Mouse (Mus musculus) E14TG2a.4 (cell line): ENCODE data around the gene Cd300ld3.

Source experiments
- H3K27me3 ChIP-seq: 2 replicates; pipeline ENCODE4 v1.6.1; 2014; ENCODE audit warnings: low read length, control low read depth; ENCODE audit not compliant: insufficient read depth
- H3K36me3 ChIP-seq: 2 replicates; pipeline ENCODE4 v1.6.1; 2014; ENCODE audit warnings: low read length, control low read depth; ENCODE audit not compliant: insufficient read depth
- H3K4me1 ChIP-seq: replicated peaks from 2 replicates; pipeline ENCODE4 v1.6.1; 2014; ENCODE audit warnings: low read depth, low read length, control low read depth
- H3K4me3 ChIP-seq: replicated peaks from 2 replicates; pipeline ENCODE4 v1.5.1; 2014; ENCODE audit warnings: mild to moderate bottlenecking, low read length
- H3K9me3 ChIP-seq: 2 replicates; pipeline ENCODE4 v1.6.1; 2014; ENCODE audit warnings: low read length, control low read depth
- CTCF ChIP-seq: conservative IDR thresholded peaks from 2 replicates; pipeline ENCODE4 v1.5.1; 2014; ENCODE audit warnings: low read length
- NANOG ChIP-seq: IDR thresholded peaks from 2 replicates; pipeline ENCODE4 v1.6.1; 2014; ENCODE audit warnings: borderline replicate concordance, low read length, mixed read lengths
- POU5F1 ChIP-seq: IDR thresholded peaks from 2 replicates; pipeline ENCODE4 v1.6.1; 2014; ENCODE audit warnings: low read length, borderline replicate concordance

Cd300ld3 gene

DNA sequence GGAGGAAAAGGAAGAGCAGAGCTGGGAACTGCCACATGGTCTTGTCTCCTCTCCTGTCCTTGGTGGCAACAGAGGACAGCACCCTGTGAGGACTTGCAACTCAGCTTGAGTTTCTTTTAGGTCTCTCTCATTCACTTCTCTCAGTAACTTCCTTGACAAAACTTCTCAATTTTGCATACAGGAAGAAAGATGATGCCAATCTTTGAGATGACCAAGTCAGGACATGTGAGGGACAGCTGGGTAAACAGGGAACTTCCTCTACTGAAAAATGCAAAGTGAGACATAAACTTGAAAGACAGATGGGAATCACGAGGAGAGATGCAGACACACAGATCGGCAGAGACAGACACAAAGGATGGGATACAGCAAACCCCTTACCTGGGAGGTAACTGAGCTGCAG, at the start of gene Cd300ld3:
TSS of gene Cd300ld3 (minus strand) at position 151 of the 400 bp plus-strand sequence.
- no peak within 1 kb of the TSS for H3K4me3 ChIP-seq
- no peaks in the 10 kb centered on the region for H3K9me3 ChIP-seq
- H3K4me1 ChIP-seq = peaks cover 18% of the 10 kb centered on the region
- peaks cover 6% of the 10 kb centered on the region; the same call in 1 of the 2 replicates for H3K27me3 ChIP-seq
- TF ChIP-seq POU5F1 (no peak), NANOG (no peak), CTCF (no peak)
- no peaks in the 10 kb centered on the region for H3K36me3 ChIP-seq

DNA sequence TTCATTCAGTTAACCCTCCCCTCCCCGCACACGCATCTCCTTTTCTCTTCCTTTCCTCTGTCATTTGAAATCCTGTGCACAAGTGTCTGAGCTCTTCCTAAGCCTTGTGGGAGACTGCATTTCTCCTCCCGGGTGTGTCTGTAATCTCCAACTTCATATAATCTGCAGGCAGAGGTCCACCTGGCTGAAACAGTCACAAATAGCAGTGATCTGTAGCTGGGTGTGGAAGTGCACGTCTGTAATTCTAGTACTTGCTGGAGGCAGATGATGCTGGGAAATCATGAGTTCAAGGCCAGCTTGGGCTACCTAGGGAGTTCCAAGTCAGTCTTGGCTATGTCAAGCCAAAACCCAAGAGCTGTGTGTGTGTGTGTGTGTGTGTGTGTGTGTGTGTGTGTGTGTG, 43.9 kb upstream of the Cd300ld3 start:
- TF ChIP-seq POU5F1 (no peak), CTCF (no peak), NANOG (no peak)

DNA sequence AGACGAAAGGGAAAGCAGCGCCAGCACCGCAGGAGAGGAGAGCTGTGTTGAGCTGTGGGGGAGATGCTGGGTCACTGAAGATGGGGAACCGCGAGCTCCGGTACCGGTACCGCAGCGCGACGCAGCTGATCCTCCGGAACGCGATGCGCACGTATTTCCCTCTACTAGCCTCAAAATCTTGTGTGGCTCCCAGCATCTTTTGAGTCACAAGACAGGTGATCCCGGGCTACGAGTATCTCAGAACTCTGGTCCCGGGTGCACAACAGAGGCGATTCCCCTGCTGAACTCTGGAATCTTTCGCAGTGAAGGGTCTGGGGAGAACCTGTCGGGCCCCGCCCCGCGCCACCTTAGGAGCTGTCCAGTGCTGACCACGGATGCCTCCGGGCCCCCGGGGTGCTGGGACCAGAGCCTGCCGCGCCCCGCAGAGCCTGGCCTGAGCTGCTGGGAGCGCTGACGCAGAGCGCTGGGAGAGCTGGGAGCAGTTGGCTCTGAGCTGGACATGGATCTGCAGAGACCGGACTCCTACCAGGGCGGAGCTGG, 43.2 kb upstream of the Cd300ld3 start, which contains the start of gene Rab37:
TSS of gene Rab37 (plus strand) at position 70 of the 540 bp plus-strand sequence.
- H3K4me3 ChIP-seq = peak within 1 kb of the TSS; percentile 73
- H3K4me1 ChIP-seq = peaks cover 29% of the 10 kb centered on the region
- peaks cover 9% of the 10 kb centered on the region; the same call in 1 of the 2 replicates for H3K9me3 ChIP-seq
- TF ChIP-seq POU5F1 (no peak), CTCF (no peak), NANOG (no peak)
- H3K27me3 ChIP-seq = peaks cover 37% of the 10 kb centered on the region
- no peaks in the 10 kb centered on the region; the same call in 1 of the 2 replicates for H3K36me3 ChIP-seq

More for the DNA sequence above, 43.9 kb upstream of the Cd300ld3 start:
- H3K9me3 ChIP-seq = peaks cover 9% of the 10 kb centered on the region; the same call in 1 of the 2 replicates
- no peaks in the 10 kb centered on the region; the same call in 1 of the 2 replicates for H3K36me3 ChIP-seq
- H3K4me3 ChIP-seq = peak overlapping the region; percentile 73
- peaks cover 31% of the 10 kb centered on the region for H3K27me3 ChIP-seq
- H3K4me1 ChIP-seq = peaks cover 36% of the 10 kb centered on the region

DNA sequence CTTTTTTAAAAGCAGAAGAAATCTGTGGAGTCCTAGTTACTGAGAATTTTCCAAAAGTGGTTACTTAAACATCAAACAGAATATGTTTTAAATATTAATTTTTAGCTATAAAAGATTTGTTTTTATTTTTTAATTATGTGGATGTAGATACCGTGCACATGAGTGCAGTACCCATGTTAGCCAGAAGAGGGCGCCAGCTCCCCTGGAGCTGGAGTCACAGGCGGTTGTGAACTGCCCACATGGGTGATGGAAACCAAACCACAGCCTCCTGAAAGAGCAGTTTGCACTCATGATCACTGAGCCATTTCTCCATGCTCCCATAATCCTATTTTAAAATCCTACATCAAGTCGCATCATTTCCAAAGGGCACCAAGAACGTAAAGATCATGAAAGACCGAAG, 41.6 kb upstream of the Cd300ld3 start:
- TF ChIP-seq NANOG (no peak), CTCF (peak; percentile 99)
- no peak overlapping the region for H3K4me3 ChIP-seq
- peaks cover 9% of the 10 kb centered on the region; the same call in 1 of the 2 replicates for H3K9me3 ChIP-seq
- peaks cover 45% of the 10 kb centered on the region for H3K27me3 ChIP-seq
- H3K36me3 ChIP-seq = no peaks in the 10 kb centered on the region
- peaks cover 26% of the 10 kb centered on the region for H3K4me1 ChIP-seq

DNA sequence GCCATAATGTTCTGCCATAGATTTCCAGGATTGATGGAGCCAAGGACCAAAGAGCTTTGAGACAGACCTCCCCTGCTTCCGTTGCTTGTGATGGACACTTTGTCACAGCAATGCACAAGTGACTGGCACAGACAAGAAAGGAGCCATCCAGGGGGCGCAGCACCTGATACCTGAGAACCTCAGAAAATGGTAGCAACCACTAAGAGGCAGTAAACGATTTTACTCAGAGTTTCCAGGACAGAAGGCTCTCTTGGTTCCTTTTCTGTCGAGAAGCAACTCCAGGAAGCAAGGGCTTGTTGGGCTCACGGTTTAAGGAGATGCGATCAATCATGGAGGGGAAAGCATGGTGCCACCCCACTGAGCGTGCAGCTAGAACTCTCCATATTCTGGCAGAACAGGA, 38.0 kb upstream of the Cd300ld3 start:
- H3K9me3 ChIP-seq = peaks cover 3% of the 10 kb centered on the region; the same call in 1 of the 2 replicates
- TF ChIP-seq NANOG = no peak
- no peak for TF ChIP-seq POU5F1
- no peak for TF ChIP-seq CTCF
- H3K4me1 ChIP-seq = peaks cover 26% of the 10 kb centered on the region
- H3K36me3 ChIP-seq = no peaks in the 10 kb centered on the region
- H3K27me3 ChIP-seq = peaks cover 44% of the 10 kb centered on the region
- no peak overlapping the region for H3K4me3 ChIP-seq

DNA sequence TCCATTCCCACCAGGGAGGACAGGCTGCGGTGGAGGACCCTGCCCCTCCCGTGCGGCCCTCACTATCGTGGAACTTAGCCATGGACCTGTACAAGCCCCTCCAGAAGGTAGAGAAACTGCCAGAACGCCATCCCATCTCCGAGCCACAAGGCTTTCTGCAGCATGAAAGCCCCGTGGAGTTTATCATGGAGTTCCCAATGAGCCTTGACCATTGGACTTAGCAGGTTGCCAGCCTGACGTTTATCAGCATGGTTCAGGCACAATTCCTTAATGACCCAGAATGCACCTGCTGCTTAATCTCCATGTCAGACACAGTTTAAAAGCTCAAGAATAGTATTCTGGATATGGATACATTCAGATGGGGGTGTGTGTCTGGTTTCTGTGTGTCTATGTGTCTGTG, 36.9 kb upstream of the Cd300ld3 start:
- peaks cover 33% of the 10 kb centered on the region for H3K27me3 ChIP-seq
- H3K4me1 ChIP-seq = peaks cover 25% of the 10 kb centered on the region
- no peaks in the 10 kb centered on the region for H3K36me3 ChIP-seq
- TF ChIP-seq POU5F1 (no peak), NANOG (no peak), CTCF (no peak)
- H3K4me3 ChIP-seq = no peak overlapping the region
- peaks cover 2% of the 10 kb centered on the region; the same call in 1 of the 2 replicates for H3K9me3 ChIP-seq

DNA sequence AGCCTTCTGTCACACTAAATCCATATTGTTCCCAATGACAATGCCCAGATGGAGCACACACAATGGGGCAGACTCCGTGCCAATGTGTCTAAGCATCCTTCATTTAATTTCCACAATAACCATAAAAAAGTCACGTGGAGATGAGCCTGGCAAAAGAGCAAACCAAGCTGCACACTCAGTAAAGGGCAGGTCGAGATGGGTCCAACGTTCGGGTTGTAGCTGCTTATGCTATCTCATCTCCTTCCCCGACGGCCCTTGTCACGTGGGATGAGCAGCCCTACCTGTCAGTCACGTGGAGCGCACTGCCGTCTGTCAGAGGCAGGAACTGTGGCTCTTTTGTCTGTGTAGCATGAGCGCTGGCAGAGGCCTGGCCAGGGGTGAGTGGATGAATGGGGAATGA, 36.4 kb upstream of the Cd300ld3 start:
- H3K9me3 ChIP-seq = no peaks in the 10 kb centered on the region
- TF ChIP-seq CTCF = no peak
- TF ChIP-seq POU5F1 = no peak
- no peak for TF ChIP-seq NANOG
- no peaks in the 10 kb centered on the region for H3K36me3 ChIP-seq
- peaks cover 32% of the 10 kb centered on the region for H3K27me3 ChIP-seq
- H3K4me1 ChIP-seq = peaks cover 25% of the 10 kb centered on the region
- no peak overlapping the region for H3K4me3 ChIP-seq

DNA sequence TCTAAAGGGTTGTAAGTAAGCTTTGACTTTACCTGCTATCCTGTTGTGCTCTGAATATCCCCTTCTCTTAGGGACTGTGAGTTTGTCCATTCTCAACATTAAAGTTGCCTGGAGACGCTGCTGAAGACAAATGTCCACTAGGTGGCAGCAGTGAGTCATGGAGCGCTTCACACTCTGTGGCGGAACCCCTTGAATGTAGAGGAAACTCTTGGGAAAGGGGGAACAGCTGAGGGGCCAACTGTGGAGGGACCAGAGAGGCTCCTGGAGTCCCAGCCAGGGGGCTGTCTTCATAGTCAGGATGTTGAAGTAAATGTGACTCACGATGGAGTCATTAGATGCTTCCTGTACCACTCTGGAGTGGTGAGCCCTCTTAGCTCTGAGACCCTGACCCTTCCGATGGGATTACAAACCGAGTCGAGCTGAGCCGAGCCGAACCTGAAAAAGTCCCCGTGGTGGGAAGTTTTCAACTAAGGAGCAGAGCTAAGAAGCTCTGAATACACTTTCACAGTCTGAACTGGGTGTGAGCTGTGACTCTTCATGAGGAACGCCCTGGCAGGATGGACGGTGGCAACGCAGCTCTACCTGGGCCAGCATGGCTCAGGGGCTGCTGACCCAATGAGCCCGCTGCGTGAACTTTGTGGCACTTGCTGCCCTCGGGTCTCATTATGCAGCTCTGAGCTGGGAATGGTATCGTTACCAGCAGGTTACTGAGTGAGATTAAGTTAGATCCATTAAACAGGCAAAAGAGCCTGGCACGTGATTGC, 35.3 kb upstream of the Cd300ld3 start:
- H3K4me3 ChIP-seq = no peak overlapping the region
- TF ChIP-seq NANOG (no peak), CTCF (peak; percentile 98)
- no peaks in the 10 kb centered on the region for H3K9me3 ChIP-seq
- H3K4me1 ChIP-seq = peaks cover 15% of the 10 kb centered on the region
- H3K36me3 ChIP-seq = no peaks in the 10 kb centered on the region
- H3K27me3 ChIP-seq = peaks cover 32% of the 10 kb centered on the region

DNA sequence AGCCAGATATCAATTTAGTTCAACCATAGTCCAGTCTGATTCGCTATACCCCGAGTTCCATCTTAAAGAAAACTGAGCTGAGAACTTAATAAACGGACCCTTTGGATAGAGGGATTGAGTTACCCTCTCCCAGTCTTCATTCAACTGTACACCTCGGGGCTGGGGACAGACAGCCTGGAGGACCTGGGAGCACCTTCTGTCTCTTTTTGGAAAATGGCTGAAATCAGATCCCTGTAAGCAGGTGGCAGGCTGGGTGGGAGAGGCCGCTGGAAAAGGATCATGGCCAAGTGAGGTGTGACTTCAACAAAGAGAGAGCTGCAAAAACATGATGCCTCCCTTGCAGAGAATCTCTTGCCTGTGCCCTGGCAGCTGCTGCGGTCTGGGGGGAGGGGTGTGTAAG, 34.0 kb upstream of the Cd300ld3 start:
- H3K36me3 ChIP-seq = no peaks in the 10 kb centered on the region
- no peak for TF ChIP-seq NANOG
- TF ChIP-seq CTCF = no peak
- no peak for TF ChIP-seq POU5F1
- H3K4me3 ChIP-seq = no peak overlapping the region
- H3K9me3 ChIP-seq = no peaks in the 10 kb centered on the region
- H3K27me3 ChIP-seq = peaks cover 29% of the 10 kb centered on the region
- peaks cover 14% of the 10 kb centered on the region for H3K4me1 ChIP-seq
